Mouse (Mus musculus): ENCODE data around the gene Ncor1.

GRCm38 (mm10) chr11:62388331-62388679 lies 70.0 kb downstream of the Ncor1 start:
- TF ChIP-seq CTCF (IDR thresholded peaks at IDR 0.05; ENCODE audit: borderline replicate concordance, control insufficient read depth, extremely low read depth, insufficient read depth, low read length, poor library complexity) (no peak), POLR2A (IDR thresholded peaks at IDR 0.05; ENCODE audit: control insufficient read depth, extremely low read depth, insufficient read depth, low read length, poor library complexity) (no peak)
